Mouse (Mus musculus) kidney, adult 2 months (tissue): ENCODE data around the gene Cd93.

Experiments used
- CTCF ChIP-seq: fragments of 200-500 bp; conservative IDR thresholded peaks from 2 replicates; pipeline ENCODE4 v1.5.1; 2011; ENCODE audit warnings: low read depth, mild to moderate bottlenecking, control low read depth, low read length, moderate library complexity, mixed read lengths; ENCODE audit not compliant: insufficient read depth, insufficient read length
- POLR2A ChIP-seq: fragments of 200-500 bp; IDR thresholded peaks from one replicate; pipeline ENCODE4 v1.6.1; 2011; ENCODE audit warnings: low read depth, low read length, control low read depth

DNA sequence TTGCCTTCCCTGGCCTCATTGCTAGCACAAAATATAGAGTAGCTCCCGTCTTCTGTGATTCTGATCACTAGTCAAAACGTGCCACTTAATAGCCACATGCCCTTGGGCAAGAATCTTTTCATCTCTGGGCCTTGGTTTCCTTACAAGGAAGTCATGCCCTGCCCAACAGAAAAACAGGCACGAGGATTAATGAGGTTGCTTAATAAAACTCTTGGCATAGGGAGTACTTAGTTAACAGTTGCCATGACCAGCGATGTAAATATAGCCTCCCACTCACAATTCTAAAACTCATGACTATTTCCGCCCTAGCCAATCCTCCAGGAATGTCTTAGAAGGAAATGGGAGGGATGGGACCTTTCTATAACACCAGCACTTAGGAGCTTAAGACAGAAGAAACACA is 8.1 kb upstream of the Cd93 start:
- TF ChIP-seq CTCF (no peak), POLR2A (no peak)
